Mouse (Mus musculus): Measurements from ENCODE around the gene Numb.
"Not testable (repeated sequence)": the region's sequence is repeated elsewhere in the genome, so short reads cannot be mapped to it uniquely, and the experiment has no call there.

Gene Numb

GRCm38 (mm10) chr12:83921535-83922381 lies at the start of gene Numb:
Gene Numb, minus strand, starts transcription at chr12:83921934.
- DNase-seq (ENCODE audit: inconsistent age in 2 of 2, low spot score in 1 of 2), result peak; percentile 99 to 100

- DNase-seq (ENCODE audit: inconsistent age in 2 of 2, low spot score in 1 of 2), result no peak
Observed at GRCm38 (mm10) chr12:83965235-83965634, 43.5 kb upstream of the Numb start.

- DNase-seq (ENCODE audit: inconsistent age in 2 of 2, low spot score in 1 of 2), result no peak
Observed at GRCm38 (mm10) chr12:83958278-83958677, 36.5 kb upstream of the Numb start.

- no peak for DNase-seq (ENCODE audit: inconsistent age in 2 of 2, low spot score in 1 of 2)
Observed at GRCm38 (mm10) chr12:83951711-83952575, 30.2 kb upstream of the Numb start.

- peak; percentile 59 to 83 for DNase-seq (ENCODE audit: inconsistent age in 2 of 2, low spot score in 1 of 2)
Observed at GRCm38 (mm10) chr12:83950840-83951701, 29.3 kb upstream of the Numb start.

GRCm38 (mm10) chr12:83950493-83950839 lies 28.7 kb upstream of the Numb start, which contains the start of gene Riox1:
Gene Riox1, plus strand, starts transcription at chr12:83950608.
- peak; percentile 89 to 95 for DNase-seq (ENCODE audit: inconsistent age in 2 of 2, low spot score in 1 of 2)

- DNase-seq (ENCODE audit: inconsistent age in 2 of 2, low spot score in 1 of 2), result no peak
Observed at GRCm38 (mm10) chr12:83949776-83950492, 28.2 kb upstream of the Numb start.

GRCm38 (mm10) chr12:83949043-83949442 lies 27.3 kb upstream of the Numb start:
- DNase-seq (ENCODE audit: inconsistent age in 2 of 2, low spot score in 1 of 2), result no peak

GRCm38 (mm10) chr12:83947260-83947811 lies 25.6 kb upstream of the Numb start:
- no peak for DNase-seq (ENCODE audit: inconsistent age in 2 of 2, low spot score in 1 of 2)

- DNase-seq (ENCODE audit: inconsistent age in 2 of 2, low spot score in 1 of 2), result no peak
Observed at GRCm38 (mm10) chr12:83941938-83942337, 20.2 kb upstream of the Numb start.

- no peak for DNase-seq (ENCODE audit: inconsistent age in 2 of 2, low spot score in 1 of 2)
Observed at GRCm38 (mm10) chr12:83940031-83940430, 18.3 kb upstream of the Numb start.

GRCm38 (mm10) chr12:83939332-83939731 lies 17.6 kb upstream of the Numb start:
- no peak for DNase-seq (ENCODE audit: inconsistent age in 2 of 2, low spot score in 1 of 2)

- not testable (repeated sequence) for DNase-seq (ENCODE audit: inconsistent age in 2 of 2, low spot score in 1 of 2)
Observed at GRCm38 (mm10) chr12:83938592-83938991, 16.9 kb upstream of the Numb start.

- DNase-seq (ENCODE audit: inconsistent age in 2 of 2, low spot score in 1 of 2), result no peak
Observed at GRCm38 (mm10) chr12:83937600-83937999, 15.9 kb upstream of the Numb start.

- DNase-seq (ENCODE audit: inconsistent age in 2 of 2, low spot score in 1 of 2), result no peak
Observed at GRCm38 (mm10) chr12:83929186-83929804, 7.6 kb upstream of the Numb start.

GRCm38 (mm10) chr12:83927747-83928146 lies 6.0 kb upstream of the Numb start:
- peak in 1 of 2 experiments; percentile 69 for DNase-seq (ENCODE audit: inconsistent age in 2 of 2, low spot score in 1 of 2)

GRCm38 (mm10) chr12:83926061-83926460 lies 4.3 kb upstream of the Numb start:
- no peak for DNase-seq (ENCODE audit: inconsistent age in 2 of 2, low spot score in 1 of 2)

- peak in 1 of 2 experiments; percentile 51 for DNase-seq (ENCODE audit: inconsistent age in 2 of 2, low spot score in 1 of 2)
Observed at GRCm38 (mm10) chr12:83925160-83925703, 3.5 kb upstream of the Numb start.

GRCm38 (mm10) chr12:83924332-83924731 lies 2.6 kb upstream of the Numb start:
- DNase-seq (ENCODE audit: inconsistent age in 2 of 2, low spot score in 1 of 2), result no peak

All from adrenal gland, adult (tissue).